Mouse (Mus musculus): ENCODE measurements around the gene Ftl1.

Ftl1 gene

DNA sequence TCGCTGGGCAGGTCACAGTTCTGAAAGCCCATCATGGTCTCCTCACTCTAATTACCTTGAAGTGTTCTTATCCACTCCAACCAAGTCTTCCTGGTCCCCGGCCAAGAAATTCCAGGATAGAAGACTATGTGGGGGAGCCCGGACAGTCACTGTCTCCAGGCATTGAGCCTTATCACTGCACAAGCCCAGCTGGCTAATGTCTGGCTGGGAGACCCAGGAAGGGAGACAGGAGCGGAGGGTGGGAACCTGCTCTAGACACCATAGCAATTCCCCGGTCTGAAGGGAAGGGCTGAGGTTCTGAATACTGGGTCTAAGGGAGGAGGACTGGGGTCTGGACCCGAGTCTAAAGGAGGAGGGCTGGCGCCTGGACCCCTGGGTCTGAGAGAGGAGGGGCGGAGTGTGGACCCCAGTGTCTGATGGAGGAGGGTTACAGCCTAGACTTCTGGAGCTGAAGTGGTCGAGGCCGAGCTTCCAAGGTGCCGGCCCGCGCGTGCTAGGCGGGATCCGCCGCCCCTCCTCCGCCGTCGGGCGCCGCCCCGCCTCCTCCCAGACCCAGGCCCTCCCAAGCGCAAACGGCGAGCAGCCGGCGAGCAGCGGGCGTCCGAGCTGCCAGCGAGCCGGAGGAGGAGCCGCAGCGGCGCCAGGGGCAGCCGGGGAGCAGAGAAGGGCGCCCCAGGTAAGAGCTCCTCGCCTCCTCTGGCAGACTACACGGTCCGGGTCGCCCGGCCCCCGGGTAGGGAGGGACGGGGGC is 46.4 kb downstream of the Ftl1 start, which contains the start of gene Ntf5:
Ntf5 (plus strand) TSS at position 583 of the 751 bp plus-strand sequence.
- DNase-seq (ENCODE audit: low spot score in 2 of 2) = no peak

DNA sequence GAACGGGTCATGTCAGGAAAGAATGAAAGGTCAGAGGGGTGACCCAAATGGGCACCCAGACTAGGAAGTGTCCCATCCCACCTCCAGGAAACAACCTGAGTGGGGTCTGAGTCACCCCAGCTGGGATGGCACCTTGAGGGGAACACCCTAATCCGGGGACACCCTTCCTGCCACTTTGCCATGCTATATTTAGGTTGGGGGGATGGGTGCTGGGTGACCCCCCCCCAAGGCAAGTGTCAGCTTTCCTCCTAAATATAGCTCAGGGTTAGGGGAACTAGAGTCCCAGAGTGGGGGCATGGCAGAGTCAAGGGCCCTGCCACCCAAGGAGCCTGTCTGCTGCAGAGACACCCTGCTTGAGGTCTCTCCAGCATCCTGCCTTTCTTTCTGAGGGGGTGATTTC is 47.3 kb downstream of the Ftl1 start:
- no peak for DNase-seq (ENCODE audit: low spot score in 2 of 2)

DNA sequence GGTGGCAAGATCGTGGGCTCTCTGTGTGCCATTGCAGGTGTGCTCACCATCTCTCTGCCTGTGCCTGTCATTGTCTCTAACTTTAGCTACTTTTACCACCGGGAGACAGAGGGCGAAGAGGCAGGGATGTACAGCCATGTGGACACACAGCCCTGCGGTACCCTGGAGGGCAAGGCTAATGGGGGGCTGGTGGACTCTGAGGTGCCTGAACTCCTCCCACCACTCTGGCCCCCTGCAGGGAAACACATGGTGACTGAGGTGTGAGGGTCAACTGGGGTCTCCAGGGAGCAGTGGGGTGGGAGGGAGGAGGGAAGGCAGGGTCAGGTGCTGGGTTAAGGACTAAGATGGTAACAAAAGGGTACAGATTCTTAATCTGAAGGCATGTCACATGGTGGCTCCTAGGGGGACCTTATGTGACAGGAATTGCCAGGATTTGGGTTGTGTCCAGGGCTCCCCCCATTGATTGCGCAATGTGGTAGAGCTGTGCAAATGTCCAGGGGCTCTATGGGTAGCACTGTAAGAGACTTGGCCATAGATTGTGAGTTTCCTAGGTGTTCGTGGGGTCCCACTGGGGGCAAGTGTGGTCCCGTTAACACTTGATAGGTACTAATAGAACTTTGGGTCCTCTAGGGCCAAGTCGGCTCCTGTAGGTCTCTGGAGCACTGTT is 50.1 kb downstream of the Ftl1 start:
- DNase-seq (ENCODE audit: low spot score in 2 of 2) = no peak

DNA sequence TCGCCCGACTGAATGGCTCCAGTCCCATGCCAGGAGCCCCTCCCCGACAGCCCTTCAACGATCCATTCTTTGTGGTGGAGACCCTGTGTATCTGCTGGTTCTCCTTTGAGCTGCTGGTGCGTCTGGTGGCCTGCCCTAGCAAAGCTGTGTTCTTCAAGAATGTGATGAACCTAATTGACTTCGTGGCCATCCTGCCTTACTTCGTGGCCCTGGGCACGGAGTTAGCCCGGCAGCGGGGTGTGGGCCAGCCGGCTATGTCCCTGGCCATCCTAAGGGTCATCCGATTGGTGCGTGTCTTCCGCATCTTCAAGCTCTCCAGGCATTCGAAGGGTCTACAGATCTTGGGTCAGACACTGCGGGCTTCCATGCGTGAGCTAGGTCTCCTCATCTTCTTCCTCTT is 50.7 kb downstream of the Ftl1 start:
- DNase-seq (ENCODE audit: low spot score in 2 of 2) = no peak

DNA sequence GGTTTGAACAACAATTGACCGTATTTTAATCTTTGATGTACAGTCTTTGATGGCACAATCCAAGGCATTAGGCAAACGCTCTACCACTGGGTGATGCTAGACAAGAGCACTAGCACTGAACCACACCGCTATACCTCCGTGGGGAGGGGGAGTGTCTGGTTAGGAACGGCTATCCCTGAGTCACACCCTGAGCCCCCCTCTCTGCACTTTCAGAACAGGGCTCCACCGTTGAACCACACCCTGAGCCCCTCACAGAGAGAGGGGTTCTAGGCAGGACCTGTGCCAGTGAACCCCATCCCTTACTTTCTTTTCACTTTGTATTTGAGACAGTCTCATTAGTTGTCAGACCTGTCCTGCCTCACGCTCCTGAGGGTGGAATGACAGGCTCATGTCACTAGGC is 51.3 kb downstream of the Ftl1 start:
- no peak for DNase-seq (ENCODE audit: low spot score in 2 of 2)

Data from spleen, postnatal 10 days (tissue).